Mouse (Mus musculus) forebrain, embryonic 11.5 days (tissue): Measurements from ENCODE around the gene Eno2. TPM values are rescaled to one million over a fixed set of nuclear protein-coding genes. Genes with fewer than 3 reads are reported as not detected.

Source experiments
- ATAC-seq: fragments of 200-750 bp; cut with Nextera tagmentation; replicated peaks from 2 replicates; pipeline ENCODE4 v1.8.0; 2017; ENCODE audit warnings: moderate TSS enrichment; ENCODE audit not compliant: low FRiP score
- DNase-seq: peaks from one replicate; pipeline ENCODE4 v3.0.0-alpha.2; 2017; ENCODE audit warnings: low spot score
- H3K27ac ChIP-seq: fragments of 300-500 bp; sonication (generic); 2 replicates; pipeline ENCODE4 v1.5.1; 2014; ENCODE audit warnings: low read depth, low read length
- H3K27me3 ChIP-seq: fragments of 300-500 bp; sonication (generic); 2 replicates; pipeline ENCODE4 v1.6.1; 2014; ENCODE audit warnings: mild to moderate bottlenecking, low read length, mixed read lengths; ENCODE audit not compliant: control insufficient read depth, insufficient read depth
- H3K36me3 ChIP-seq: fragments of 300-500 bp; sonication (generic); 2 replicates; pipeline ENCODE4 v1.6.1; 2014; ENCODE audit warnings: mild to moderate bottlenecking, low read length, moderate library complexity, mixed read lengths; ENCODE audit not compliant: control insufficient read depth, insufficient read depth
- H3K4me1 ChIP-seq: fragments of 300-500 bp; sonication (generic); replicated peaks from 2 replicates; pipeline ENCODE4 v1.6.1; 2014; ENCODE audit warnings: low read length, mixed read lengths; ENCODE audit not compliant: control insufficient read depth, insufficient read depth
- H3K4me2 ChIP-seq: fragments of 300-500 bp; sonication (generic); 2 replicates; pipeline ENCODE4 v1.6.1; 2014; ENCODE audit warnings: low read depth, mild to moderate bottlenecking, low read length, moderate library complexity, mixed read lengths; ENCODE audit not compliant: severe bottlenecking
- H3K4me3 ChIP-seq: fragments of 300-500 bp; sonication (generic); 2 replicates; pipeline ENCODE4 v1.5.1; 2014; ENCODE audit warnings: low read depth, low read length
- H3K9ac ChIP-seq: fragments of 300-500 bp; sonication (generic); 2 replicates; pipeline ENCODE4 v1.6.1; 2014; ENCODE audit warnings: low read length
- H3K9me3 ChIP-seq: fragments of 300-500 bp; sonication (generic); 2 replicates; pipeline ENCODE4 v1.6.1; 2016; ENCODE audit warnings: low read length, mixed read lengths; ENCODE audit not compliant: control insufficient read depth
- WGBS: fragments of 180-500 bp; shearing (Covaris S2); extraction: QIAGEN DNeasy Blood & Tissue Kit; methylation state at CpG from one replicate; pipeline ENCODE4 v1.1.7; 2014; 5-methylcytosine and 5-hydroxymethylcytosine counted together
- polyA plus RNA-seq: library from polyadenylated mRNA; unstranded; fragments of >200 nt; fragmentation: Nextera tagmentation; extraction: Ambion mirVana; gene quantifications from 2 replicates; pipeline ENCODE4 v1.2.1, GENCODE M21; 2014

Gene Eno2
- 5.8 and 6.0 TPM in 2 replicates for polyA plus RNA-seq

DNA sequence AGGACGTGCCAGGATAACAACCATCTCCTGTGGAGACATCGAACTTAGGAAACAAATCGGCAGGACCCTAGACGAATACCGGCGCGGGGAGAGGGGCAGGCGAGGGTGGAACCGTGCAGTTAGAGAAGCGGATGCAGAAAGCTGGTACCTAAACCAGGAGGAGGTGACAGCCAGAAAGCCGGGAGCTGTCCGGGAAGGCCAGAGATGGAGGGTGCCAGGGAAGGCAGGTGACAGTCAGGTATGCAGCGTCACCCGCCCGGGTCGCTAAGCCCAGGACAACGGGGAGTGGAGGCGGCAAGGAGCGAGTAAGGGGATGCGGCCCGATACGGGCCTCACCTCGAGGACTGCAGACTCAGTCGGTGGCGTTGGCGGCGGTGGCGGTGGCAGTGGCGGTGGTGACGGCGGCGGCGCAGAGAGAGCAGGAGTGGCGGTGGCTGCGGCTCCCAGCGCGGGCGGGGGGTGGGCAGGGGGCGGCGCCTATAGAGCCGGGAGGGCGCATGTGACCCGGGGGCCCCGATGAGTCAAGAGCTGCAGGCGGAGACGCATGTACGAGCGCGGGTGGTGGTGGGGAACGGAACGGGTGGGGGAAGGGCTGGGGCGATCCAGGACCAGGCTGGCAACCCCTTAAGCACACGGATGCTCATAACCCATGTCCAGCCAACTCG is at the start of gene Eno2:
Gene Eno2 (minus strand): TSS at position 573 of the 665 bp plus-strand sequence.
- ATAC-seq (peak; percentile 83), DNase-seq (peak; percentile 82)
- Histone ChIP-seq H3K27ac (no peak within 1 kb of the TSS), H3K4me3 (peak within 1 kb of the TSS; percentile 39), H3K4me2 (peak within 1 kb of the TSS; percentile 80), H3K27me3 (peaks cover 4% of the 10 kb centered on the region; the same call in 1 of the 2 replicates), H3K4me1 (peaks cover 5% of the 10 kb centered on the region; the same call in 1 of the 2 replicates), H3K36me3 (no peaks in the 10 kb centered on the region), H3K9ac (peak within 1 kb of the TSS; percentile 58), H3K9me3 (no peaks in the 10 kb centered on the region)
- under 1% methylated on average over 52 of the region's 54 CpGs for WGBS

DNA sequence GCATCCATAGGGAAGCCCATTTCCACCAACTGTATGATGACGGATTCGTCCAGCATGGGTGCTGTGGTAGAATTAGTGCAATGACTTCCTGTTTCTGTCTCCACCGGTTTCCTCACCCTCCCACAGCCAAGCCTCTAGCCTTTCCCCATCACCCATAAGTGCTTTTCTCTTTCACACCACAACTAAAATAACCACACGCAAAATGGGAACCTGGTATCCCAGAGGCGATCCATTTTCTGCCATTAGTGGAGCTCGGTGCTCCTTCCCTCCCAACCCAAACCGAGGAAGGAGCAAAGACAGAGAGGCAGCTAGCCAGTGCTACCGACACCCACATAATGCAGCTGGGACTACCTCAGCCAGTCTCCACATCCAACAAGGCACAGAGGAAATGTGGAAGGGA is 48.5 kb upstream of the Eno2 start:
- DNase-seq = no peak
- Histone ChIP-seq H3K27me3 (no peaks in the 10 kb centered on the region), H3K9me3 (no peaks in the 10 kb centered on the region), H3K4me2 (no peak overlapping the region), H3K9ac (no peak overlapping the region), H3K4me3 (no peak overlapping the region), H3K4me1 (peaks cover 4% of the 10 kb centered on the region; the same call in 1 of the 2 replicates), H3K36me3 (peaks cover 28% of the 10 kb centered on the region), H3K27ac (no peak overlapping the region)
- no peak for ATAC-seq
- 93% methylated on average over 8 of the region's 8 CpGs for WGBS

DNA sequence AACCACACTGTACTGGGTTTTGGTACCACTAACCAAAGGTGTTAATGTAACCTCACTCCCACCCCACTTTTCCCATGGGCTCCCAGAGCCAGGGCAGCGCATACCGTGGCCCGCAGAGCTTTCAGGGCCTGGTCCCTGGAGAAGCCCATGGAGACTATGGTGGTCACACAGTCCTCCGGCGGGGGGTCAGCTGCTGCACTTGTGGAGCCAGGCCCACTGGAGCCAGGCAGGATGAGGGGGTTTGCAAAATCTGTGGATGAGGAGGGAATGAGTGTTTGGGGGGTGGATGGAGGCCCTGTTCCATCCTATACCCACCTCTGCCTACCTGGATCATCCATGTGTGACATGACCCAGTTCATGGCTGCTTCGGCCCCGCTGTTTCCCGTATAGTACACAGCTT is 48.1 kb upstream of the Eno2 start:
- ATAC-seq (no peak), DNase-seq (no peak)
- peaks cover 28% of the 10 kb centered on the region; the same call in 1 of the 2 replicates for H3K36me3 ChIP-seq
- H3K27me3 ChIP-seq = no peaks in the 10 kb centered on the region
- 98% methylated on average over 8 of the region's 8 CpGs for WGBS
- H3K4me3 ChIP-seq = no peak overlapping the region
- no peaks in the 10 kb centered on the region for H3K9me3 ChIP-seq
- no peak overlapping the region for H3K27ac ChIP-seq
- H3K9ac ChIP-seq = no peak overlapping the region
- peaks cover 6% of the 10 kb centered on the region; the same call in 1 of the 2 replicates for H3K4me1 ChIP-seq
- no peak overlapping the region for H3K4me2 ChIP-seq

DNA sequence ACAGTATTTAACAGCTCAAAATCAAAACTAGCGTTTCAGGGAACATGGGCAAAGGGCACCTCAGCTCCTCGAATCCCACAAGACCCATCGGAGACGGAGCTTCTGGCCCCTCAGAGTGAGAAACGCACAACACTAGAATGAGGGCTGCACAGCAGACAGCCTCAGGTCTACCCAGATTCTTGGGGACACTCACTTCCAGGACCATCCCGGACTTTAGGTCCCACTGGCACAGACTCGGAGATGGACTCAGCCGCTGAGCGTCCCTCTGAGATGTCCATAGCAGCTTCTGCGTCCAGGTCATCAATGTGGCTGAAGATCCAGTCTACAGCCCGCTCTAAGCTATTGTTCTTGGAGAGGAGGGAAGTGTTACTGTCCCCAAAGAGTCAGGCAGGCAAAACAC is 47.7 kb upstream of the Eno2 start:
- DNase-seq (no peak), ATAC-seq (no peak)
- Histone ChIP-seq H3K36me3 (peaks cover 29% of the 10 kb centered on the region; the same call in 1 of the 2 replicates), H3K4me3 (no peak overlapping the region), H3K9me3 (no peaks in the 10 kb centered on the region), H3K4me2 (no peak overlapping the region), H3K27ac (no peak overlapping the region), H3K4me1 (peaks cover 10% of the 10 kb centered on the region; the same call in 1 of the 2 replicates), H3K27me3 (no peaks in the 10 kb centered on the region), H3K9ac (no peak overlapping the region)
- 96% methylated on average over 11 of the region's 11 CpGs for WGBS

DNA sequence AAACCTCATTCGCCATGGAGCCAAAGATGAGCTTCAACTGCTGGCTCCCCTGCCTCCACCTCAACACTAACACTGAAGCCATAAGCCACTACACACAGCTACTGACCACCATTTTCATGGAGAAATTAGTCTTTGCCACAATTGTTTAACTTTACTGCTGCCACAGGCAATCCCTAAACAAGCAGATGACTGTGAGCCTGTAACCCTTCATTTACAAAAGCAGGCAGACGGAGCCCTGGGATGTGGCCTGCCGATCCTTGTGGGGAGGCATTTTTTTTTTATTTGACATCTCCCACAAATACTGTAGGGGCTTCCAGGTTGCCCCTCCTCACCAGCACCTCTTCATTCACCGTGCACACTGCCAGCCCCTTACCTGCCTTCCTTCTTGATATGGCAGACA is 47.1 kb upstream of the Eno2 start:
- peaks cover 10% of the 10 kb centered on the region; the same call in 1 of the 2 replicates for H3K4me1 ChIP-seq
- no peak for ATAC-seq
- H3K36me3 ChIP-seq = peaks cover 29% of the 10 kb centered on the region; the same call in 1 of the 2 replicates
- H3K27ac ChIP-seq = no peak overlapping the region
- no peak overlapping the region for H3K4me3 ChIP-seq
- H3K9ac ChIP-seq = no peak overlapping the region
- no peaks in the 10 kb centered on the region for H3K9me3 ChIP-seq
- H3K27me3 ChIP-seq = no peaks in the 10 kb centered on the region
- DNase-seq = no peak
- 94% methylated on average over 4 of the region's 4 CpGs for WGBS
- no peak overlapping the region for H3K4me2 ChIP-seq

DNA sequence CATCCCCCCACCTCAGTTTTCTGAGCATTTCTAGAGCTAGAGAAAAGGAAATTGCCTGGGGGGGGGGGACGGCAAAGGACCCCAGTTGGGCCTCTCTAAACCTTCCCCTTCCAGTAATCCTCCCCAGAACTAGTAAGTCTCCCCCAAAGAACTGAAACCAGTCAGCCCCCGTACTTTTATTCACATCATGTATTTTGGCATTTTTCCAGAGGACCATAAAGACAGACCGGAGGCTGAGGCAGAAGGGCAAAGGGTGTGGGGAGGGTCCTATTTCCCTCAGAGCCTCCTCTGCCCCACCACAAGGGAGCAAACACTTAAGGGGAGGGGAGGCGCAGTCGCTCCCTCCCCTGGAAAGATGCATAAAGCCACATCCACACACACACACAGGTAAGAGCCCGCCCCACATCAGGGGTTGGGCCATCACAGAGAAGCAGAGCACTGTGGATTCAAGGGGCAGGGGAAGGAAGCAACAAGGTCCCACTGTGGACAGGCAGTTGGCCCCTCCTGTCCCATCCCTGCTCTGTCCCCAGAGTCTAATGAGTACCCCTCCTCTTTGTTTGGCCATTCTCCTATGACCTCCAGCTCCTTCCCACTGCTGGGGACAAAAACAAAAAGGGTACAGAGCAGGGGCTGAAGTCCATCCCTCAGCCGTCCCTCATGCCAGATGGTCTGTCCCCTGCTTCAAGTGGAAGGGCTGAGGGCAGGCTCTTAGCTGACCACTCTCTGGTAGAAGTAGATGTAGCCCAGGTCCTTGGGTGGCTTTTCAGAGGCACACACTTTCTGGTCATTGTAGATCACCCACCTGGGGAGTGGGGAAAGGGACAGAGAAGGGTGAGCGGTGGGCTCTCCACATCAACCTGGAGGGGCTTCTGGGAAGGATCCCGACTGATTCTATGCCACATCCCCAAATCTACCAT is 45.6 kb upstream of the Eno2 start:
- Histone ChIP-seq H3K4me2 (no peak overlapping the region), H3K36me3 (peaks cover 24% of the 10 kb centered on the region; the same call in 1 of the 2 replicates), H3K9ac (no peak overlapping the region), H3K4me3 (no peak overlapping the region), H3K27ac (no peak overlapping the region), H3K27me3 (no peaks in the 10 kb centered on the region), H3K9me3 (no peaks in the 10 kb centered on the region), H3K4me1 (peaks cover 10% of the 10 kb centered on the region; the same call in 1 of the 2 replicates)
- DNase-seq = no peak
- no peak for ATAC-seq
- WGBS = 76% methylated on average over 9 of the region's 9 CpGs

DNA sequence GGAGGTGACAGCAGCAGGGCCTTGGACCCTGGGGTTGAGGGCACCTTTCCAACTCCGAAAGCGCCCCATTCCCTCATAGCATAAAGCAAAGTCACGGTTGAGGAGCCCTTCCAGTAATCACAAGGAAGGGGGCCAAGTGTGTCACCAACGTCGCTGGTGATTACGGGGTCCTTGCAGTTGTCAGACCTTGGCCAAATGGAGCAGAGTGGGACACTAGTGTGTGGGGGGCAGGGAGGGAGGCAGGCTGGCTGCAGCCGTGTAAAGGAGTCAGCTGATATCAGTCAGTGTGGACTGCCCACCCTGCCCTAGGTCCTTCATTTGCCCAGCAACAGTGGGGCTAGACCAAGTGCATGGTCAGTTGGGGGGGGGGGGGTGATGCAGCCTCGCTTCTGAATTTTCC is 45.0 kb upstream of the Eno2 start:
- Histone ChIP-seq H3K9ac (no peak overlapping the region; the same call in 1 of the 2 replicates), H3K4me3 (peak overlapping the region; percentile 76), H3K27ac (0 out of 2 replicates have a peak overlapping the region, but pooled peaks have one; percentile 48), H3K9me3 (no peaks in the 10 kb centered on the region), H3K36me3 (peaks cover 18% of the 10 kb centered on the region; the same call in 1 of the 2 replicates), H3K4me1 (peaks cover 17% of the 10 kb centered on the region), H3K4me2 (peak overlapping the region; percentile 42; the same call in 1 of the 2 replicates), H3K27me3 (no peaks in the 10 kb centered on the region)
- ATAC-seq = peak; percentile 34
- DNase-seq = no peak
- 56% methylated on average over 8 of the region's 8 CpGs for WGBS

DNA sequence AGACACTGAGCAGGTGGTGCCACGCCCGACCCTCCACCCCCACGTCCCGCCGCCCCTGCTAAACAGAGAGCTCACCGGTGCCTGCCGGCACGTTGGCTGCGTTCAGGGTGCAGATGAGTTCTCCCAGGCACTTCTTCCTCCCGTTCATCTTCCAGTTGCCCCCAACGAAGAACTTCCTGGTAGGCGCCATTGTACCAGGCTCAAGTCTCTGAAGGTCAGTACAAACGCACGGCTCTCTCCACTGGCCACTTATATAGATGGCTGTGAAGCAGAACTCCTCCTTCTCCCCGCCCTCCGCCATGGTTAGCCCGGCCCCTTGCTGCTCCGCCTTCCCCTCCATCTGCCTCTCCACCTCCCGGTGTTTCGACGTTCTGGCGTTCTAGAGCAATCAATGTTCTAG is 44.5 kb upstream of the Eno2 start, which contains the start of gene Tpi1:
Gene Tpi1 (minus strand): TSS at position 364 of the 400 bp plus-strand sequence.
- Histone ChIP-seq H3K27ac (peak within 1 kb of the TSS; percentile 85), H3K9ac (peak within 1 kb of the TSS; percentile 89), H3K36me3 (peaks cover 16% of the 10 kb centered on the region; the same call in 1 of the 2 replicates), H3K4me1 (peaks cover 21% of the 10 kb centered on the region), H3K9me3 (no peaks in the 10 kb centered on the region), H3K4me2 (peak within 1 kb of the TSS; percentile 42), H3K27me3 (no peaks in the 10 kb centered on the region), H3K4me3 (peak within 1 kb of the TSS; percentile 76)
- ATAC-seq (peak; percentile 87), DNase-seq (peak; percentile 93)
- 0% methylated on average over 22 of the region's 22 CpGs for WGBS
